Mouse (Mus musculus) CH12.LX (cell line): ENCODE data around the gene Naa40. TPM values are rescaled to one million over a fixed set of nuclear protein-coding genes. Genes with fewer than 3 reads are reported as not detected.

ENCODE experiments used
- DNase-seq: peaks from one replicate; pipeline ENCODE4 v3.0.0-alpha.2; 2013; ENCODE audit errors: extremely low read depth
- H3K27ac ChIP-seq: 2 replicates; pipeline ENCODE4 v1.5.1; 2012; ENCODE audit warnings: low read depth, mild to moderate bottlenecking, control low read depth, moderate library complexity; ENCODE audit not compliant: insufficient read depth
- H3K27me3 ChIP-seq: replicated peaks from 2 replicates; pipeline ENCODE3; 2012; ENCODE audit warnings: inconsistent platforms
- H3K36me3 ChIP-seq, 2 experiments: replicated peaks in 1 of 2; 2 replicates each; pipeline versions ENCODE3 to v1.6.1; 2012; ENCODE audit warnings: inconsistent platforms in 1 of 2, low read length in 1 of 2, mild to moderate bottlenecking in 1 of 2, mixed read lengths in 1 of 2, moderate library complexity in 1 of 2; ENCODE audit not compliant: control insufficient read depth in 1 of 2, insufficient read depth in 1 of 2
- H3K4me1 ChIP-seq, 2 experiments: 2 replicates each; pipeline ENCODE4 v1.6.1; 2012; ENCODE audit warnings: inconsistent platforms in 1 of 2, moderate library complexity in 1 of 2; ENCODE audit not compliant: insufficient read depth in 2 of 2, control insufficient read depth in 1 of 2
- H3K4me2 ChIP-seq: 2 replicates; pipeline ENCODE4 v1.6.1; 2012; ENCODE audit warnings: low read depth, mild to moderate bottlenecking, control low read depth; ENCODE audit not compliant: poor library complexity, insufficient read depth, severe bottlenecking
- H3K4me3 ChIP-seq, 3 experiments: fragments of 150-350 bp in 1 of 3; sonication (generic) in 1 of 3; replicated peaks in 1 of 3; 2 replicates each; pipeline versions ENCODE3 to v1.5.1; 2011 to 2012; ENCODE audit warnings: low read depth in 2 of 3, low read length in 2 of 3, mild to moderate bottlenecking in 2 of 3, moderate library complexity in 2 of 3, control low read depth in 1 of 3, improper control_type of control experiment in 1 of 3, inconsistent platforms in 1 of 3, mixed read lengths in 1 of 3; ENCODE audit not compliant: poor library complexity in 1 of 3
- H3K79me2 ChIP-seq: replicated peaks from 2 replicates; pipeline ENCODE4 v1.6.1; 2012; ENCODE audit warnings: mild to moderate bottlenecking, moderate library complexity; ENCODE audit not compliant: control insufficient read depth, poor library complexity, insufficient read depth, severe bottlenecking; ENCODE audit errors: extremely low read depth
- H3K9ac ChIP-seq: 2 replicates; pipeline ENCODE4 v1.6.1; 2012; ENCODE audit warnings: low read depth, mild to moderate bottlenecking, control low read depth, moderate library complexity; ENCODE audit not compliant: insufficient read depth
- H3K9me3 ChIP-seq: replicated peaks from 2 replicates; pipeline ENCODE3; 2012; ENCODE audit warnings: low read length, inconsistent platforms, mixed read lengths
- BHLHE40 ChIP-seq: IDR thresholded peaks from 2 replicates; pipeline ENCODE4 v1.6.1; 2011; ENCODE audit warnings: mild to moderate bottlenecking, low read depth, low read length, improper control_type of control experiment
- CHD1 ChIP-seq: IDR thresholded peaks from 2 replicates; pipeline ENCODE4 v1.6.1; 2012; ENCODE audit warnings: low read depth, low read length, improper control_type of control experiment, inconsistent platforms
- CTCF ChIP-seq, 2 experiments: IDR thresholded peaks in 1 of 2; conservative IDR thresholded peaks in 1 of 2; 2 replicates each; pipeline ENCODE4 v1.5.1; 2011 to 2012; ENCODE audit warnings: low read depth in 2 of 2, low read length in 2 of 2, improper control_type of control experiment in 1 of 2, inconsistent platforms in 1 of 2, mild to moderate bottlenecking in 1 of 2, moderate library complexity in 1 of 2
- EP300 ChIP-seq: IDR thresholded peaks from 2 replicates; pipeline ENCODE4 v1.6.1; 2011; ENCODE audit warnings: low read length, improper control_type of control experiment
- ETS1 ChIP-seq: conservative IDR thresholded peaks from 2 replicates; pipeline ENCODE4 v1.6.1; 2012; ENCODE audit warnings: low read depth, mild to moderate bottlenecking, inconsistent platforms, low read length, improper control_type of control experiment, moderate library complexity
- GABPA ChIP-seq: IDR thresholded peaks from 2 replicates; pipeline ENCODE4 v1.6.1; 2012; ENCODE audit warnings: low read depth, low read length, improper control_type of control experiment, inconsistent platforms; ENCODE audit not compliant: insufficient replicate concordance
- MAFK ChIP-seq: IDR thresholded peaks from 2 replicates; pipeline ENCODE4 v1.6.1; 2011; ENCODE audit warnings: low read length, improper control_type of control experiment; ENCODE audit not compliant: insufficient replicate concordance
- MAX ChIP-seq: IDR thresholded peaks from 2 replicates; pipeline ENCODE4 v1.6.1; 2011; ENCODE audit warnings: low read length, improper control_type of control experiment
- MEF2A ChIP-seq: IDR thresholded peaks from 2 replicates; pipeline ENCODE4 v1.6.1; 2014; ENCODE audit warnings: low read depth, mild to moderate bottlenecking, inconsistent platforms, low read length, improper control_type of control experiment, borderline replicate concordance
- NELFE ChIP-seq: IDR thresholded peaks from 2 replicates; pipeline ENCODE4 v1.6.1; 2011; ENCODE audit warnings: low read depth, low read length, improper control_type of control experiment
- NRF1 ChIP-seq: IDR thresholded peaks from 2 replicates; pipeline ENCODE4 v1.6.1; 2014; ENCODE audit warnings: low read depth, mild to moderate bottlenecking, inconsistent platforms, low read length, improper control_type of control experiment, moderate library complexity
- POLR2A ChIP-seq: IDR thresholded peaks from 2 replicates; pipeline ENCODE4 v1.6.1; 2011; ENCODE audit warnings: low read depth, mild to moderate bottlenecking, improper control_type of control experiment, low read length
- RCOR1 ChIP-seq: conservative IDR thresholded peaks from 2 replicates; pipeline ENCODE4 v1.6.1; 2012; ENCODE audit warnings: low read depth, mild to moderate bottlenecking, inconsistent platforms, low read length, improper control_type of control experiment
- TBP ChIP-seq: conservative IDR thresholded peaks from 2 replicates; pipeline ENCODE4 v1.6.1; 2011; ENCODE audit warnings: low read depth, low read length, improper control_type of control experiment
- USF1 ChIP-seq: IDR thresholded peaks from 2 replicates; pipeline ENCODE4 v1.6.1; 2014; ENCODE audit warnings: low read depth, mild to moderate bottlenecking, inconsistent platforms, low read length, improper control_type of control experiment
- ZC3H11A ChIP-seq: IDR thresholded peaks from 2 replicates; pipeline ENCODE4 v1.6.1; 2012; ENCODE audit warnings: low read depth, mild to moderate bottlenecking, inconsistent platforms, low read length, improper control_type of control experiment
- ZKSCAN1 ChIP-seq: IDR thresholded peaks from 2 replicates; pipeline ENCODE4 v1.6.1; 2012; ENCODE audit warnings: low read depth, inconsistent platforms, low read length, improper control_type of control experiment, borderline replicate concordance
- ZMIZ1 ChIP-seq: IDR thresholded peaks from 2 replicates; pipeline ENCODE4 v1.6.1; 2012; ENCODE audit warnings: low read depth, mild to moderate bottlenecking, inconsistent platforms, low read length, improper control_type of control experiment
- dilution Hi-C: fragments of 300-500 bp; cut with MboI; formaldehyde crosslinking; loops from 2 replicates; pipeline ENCODE4 v1.14.3; 2020; ENCODE audit warnings: low sequenced_read_pairs; ENCODE audit not compliant: extremely low pct_unique_long_range_greater_than_20kb, extremely low pct_ligation_motif_present
- in situ Hi-C: fragments of 300-500 bp; cut with MboI; formaldehyde crosslinking; loops from 3 replicates; pipeline ENCODE4 v1.14.3; 2019; ENCODE audit warnings: low sequenced_read_pairs, low pct_ligation_motif_present, low pct_unique_long_range_greater_than_20kb, mixed read lengths
- polyA plus RNA-seq: library from polyadenylated mRNA; unstranded; fragments of >175 nt; gene quantifications from 2 replicates; pipeline ENCODE4 v1.2.1, GENCODE M21; 2012; ENCODE audit warnings: low read depth; ENCODE audit not compliant: insufficient read length
- total RNA-seq, 2 experiments: library from RNA; depleted of rRNA; stranded (reverse); fragments of 300-350 nt in 1 of 2; fragments of >200 nt in 1 of 2; gene quantifications; 2 replicates each; pipeline ENCODE4 v1.2.3; 2012 to 2014

Naa40 gene
- total and polyA plus RNA-seq, 3 experiments: 40.6 to 69.3 (median 65.7) TPM

GRCm38 (mm10) chr19:7225096-7225690 lies 15.8 kb downstream of the Naa40 start:
- H3K4me2 ChIP-seq: no peak overlapping the region
- H3K9ac ChIP-seq: no peak overlapping the region
- H3K36me3 ChIP-seq: peaks cover 37 to 59% of the 10 kb centered on the region in 2 experiments
- DNase-seq: no peak
- no peaks in the 10 kb centered on the region for H3K79me2 ChIP-seq
- no peak overlapping the region for H3K4me3 ChIP-seq
- no peaks in the 10 kb centered on the region for H3K27me3 ChIP-seq
- no peaks in the 10 kb centered on the region for H3K9me3 ChIP-seq
- no peak overlapping the region for H3K27ac ChIP-seq
- no peak for TF ChIP-seq ETS1
- TF ChIP-seq, all 38 proteins: peak for 0
- in situ Hi-C loops: no loop called here
- peaks cover 0 to 28% of the 10 kb centered on the region in 2 experiments; a peak in 2 of 4 replicates for H3K4me1 ChIP-seq
- dilution Hi-C loops: no loop called here

- in situ Hi-C loops: no loop called here
These were observed 16.7 kb downstream of the Naa40 start for GRCm38 (mm10) chr19:7224253-7224652.

GRCm38 (mm10) chr19:7223488-7223887 lies 17.5 kb downstream of the Naa40 start:
- TF ChIP-seq EP300 (no peak), CTCF (conservative IDR thresholded peaks at IDR 0.05 in 1 of 2, IDR thresholded peaks at IDR 0.05 in 1 of 2; ENCODE audit: low read depth in 2 of 2, low read length in 2 of 2) (peak in 1 of 2 experiments; percentile 17; a peak in 1 of 4 replicates), POLR2A (0 out of 2 replicates have a peak, but pooled peaks have one; percentile 16)
- TF ChIP-seq, all 38 proteins: peak for 2

More at GRCm38 (mm10) chr19:7224253-7224652, 16.7 kb downstream of the Naa40 start:
- Histone ChIP-seq H3K4me3 (no peak overlapping the region), H3K9ac (no peak overlapping the region), H3K36me3 (peaks cover 28 to 49% of the 10 kb centered on the region in 2 experiments), H3K4me1 (peaks cover 0 to 28% of the 10 kb centered on the region in 2 experiments; a peak in 2 of 4 replicates), H3K4me2 (no peak overlapping the region), H3K27me3 (no peaks in the 10 kb centered on the region), H3K27ac (no peak overlapping the region), H3K79me2 (no peaks in the 10 kb centered on the region), H3K9me3 (no peaks in the 10 kb centered on the region)
- TF ChIP-seq GABPA (no peak), NELFE (no peak), NRF1 (no peak), CHD1 (no peak), TBP (no peak), ZMIZ1 (no peak), ZKSCAN1 (no peak), BHLHE40 (no peak), USF1 (no peak), MAFK (no peak), MAX (no peak), RCOR1 (no peak), ZC3H11A (no peak), POLR2A (no peak), MEF2A (no peak)
- no peak for DNase-seq
- dilution Hi-C loops: no loop called here

More at GRCm38 (mm10) chr19:7223488-7223887, 17.5 kb downstream of the Naa40 start:
- Histone ChIP-seq H3K27me3 (no peaks in the 10 kb centered on the region), H3K9ac (no peak overlapping the region), H3K79me2 (no peaks in the 10 kb centered on the region), H3K4me1 (peaks cover 0 to 32% of the 10 kb centered on the region in 2 experiments; a peak in 2 of 4 replicates), H3K4me3 (no peak overlapping the region), H3K36me3 (peaks cover 25 to 45% of the 10 kb centered on the region in 2 experiments), H3K9me3 (no peaks in the 10 kb centered on the region), H3K27ac (no peak overlapping the region), H3K4me2 (no peak overlapping the region)
- dilution Hi-C loops: no loop called here
- in situ Hi-C loops: no loop called here
- no peak for DNase-seq
